Mouse (Mus musculus): Measurements from ENCODE around the gene Gng11. TPM values are rescaled to one million over a fixed set of nuclear protein-coding genes. Genes with fewer than 3 reads are reported as not detected.

The Gng11 gene
- 7.9 and 11.4 TPM in 2 replicates for total RNA-seq (2014; rRNA removed)
- polyA plus RNA-seq (2015; fragmentation: Nextera tagmentation; extraction: Ambion mirVana), result 31.0 and 33.7 TPM in 2 replicates

- Histone ChIP-seq H3K4me3 (ENCODE audit: low read length) (peak within 1 kb of the TSS; percentile 39), H3K36me3 (ENCODE audit: insufficient read depth, low read length) (no peaks in the 10 kb centered on the region), H3K27me3 (ENCODE audit: insufficient read depth, low read length) (no peaks in the 10 kb centered on the region), H3K9me3 (ENCODE audit: low read length) (no peaks in the 10 kb centered on the region), H3K27ac (peak within 1 kb of the TSS; percentile 67), H3K4me2 (ENCODE audit: low read depth, low read length) (peak within 1 kb of the TSS; percentile 57), H3K9ac (replicated peaks; ENCODE audit: low read length) (peak within 1 kb of the TSS; percentile 44), H3K4me1 (ENCODE audit: insufficient read depth, low read length) (0 out of 2 replicates have a peak, but pooled peaks cover 4% of the 10 kb centered on the region)
- ATAC-seq (peak; percentile 80), DNase-seq (ENCODE audit: low spot score) (peak; percentile 41)
- no peak for TF ChIP-seq CTCF (IDR thresholded peaks at IDR 0.05; ENCODE audit: low read depth)
- WGBS, result 3% methylated on average over 19 of the region's 19 CpGs
Measured at GRCm38 (mm10) chr6:4003890-4004306, at the start of gene Gng11. Gene Gng11, plus strand, starts transcription at chr6:4003904.

GRCm38 (mm10) chr6:3954969-3955368, 48.7 kb upstream of the Gng11 start:
- ATAC-seq (no peak), DNase-seq (ENCODE audit: low spot score) (no peak)
- 44% methylated on average over 4 of the region's 4 CpGs for WGBS
- Histone ChIP-seq H3K36me3 (ENCODE audit: insufficient read depth, low read length) (no peaks in the 10 kb centered on the region), H3K9ac (replicated peaks; ENCODE audit: low read length) (no peak overlapping the region), H3K4me2 (ENCODE audit: low read depth, low read length) (no peak overlapping the region), H3K27me3 (ENCODE audit: insufficient read depth, low read length) (no peaks in the 10 kb centered on the region), H3K27ac (no peak overlapping the region), H3K9me3 (ENCODE audit: low read length) (no peaks in the 10 kb centered on the region), H3K4me3 (ENCODE audit: low read length) (no peak overlapping the region), H3K4me1 (ENCODE audit: insufficient read depth, low read length) (no peaks in the 10 kb centered on the region)
- no peak for TF ChIP-seq CTCF (IDR thresholded peaks at IDR 0.05; ENCODE audit: low read depth)

GRCm38 (mm10) chr6:3967676-3968626, 35.8 kb upstream of the Gng11 start:
- no peak overlapping the region for H3K27ac ChIP-seq
- no peak overlapping the region for H3K4me3 ChIP-seq (ENCODE audit: low read length)
- TF ChIP-seq CTCF (IDR thresholded peaks at IDR 0.05; ENCODE audit: low read depth), result no peak
- H3K36me3 ChIP-seq (ENCODE audit: insufficient read depth, low read length), result no peaks in the 10 kb centered on the region
- ATAC-seq (no peak), DNase-seq (ENCODE audit: low spot score) (peak; percentile 5)
- H3K4me1 ChIP-seq (ENCODE audit: insufficient read depth, low read length), result no peaks in the 10 kb centered on the region
- H3K9me3 ChIP-seq (ENCODE audit: low read length), result no peaks in the 10 kb centered on the region
- H3K27me3 ChIP-seq (ENCODE audit: insufficient read depth, low read length), result no peaks in the 10 kb centered on the region
- no peak overlapping the region for H3K9ac ChIP-seq (replicated peaks; ENCODE audit: low read length)
- WGBS, result 31% methylated on average over 31 of the region's 31 CpGs
- peak overlapping the region; percentile 47 for H3K4me2 ChIP-seq (ENCODE audit: low read depth, low read length)

- Histone ChIP-seq H3K27ac (no peak overlapping the region), H3K9me3 (ENCODE audit: low read length) (no peaks in the 10 kb centered on the region), H3K36me3 (ENCODE audit: insufficient read depth, low read length) (no peaks in the 10 kb centered on the region), H3K4me1 (ENCODE audit: insufficient read depth, low read length) (no peaks in the 10 kb centered on the region), H3K4me3 (ENCODE audit: low read length) (no peak overlapping the region), H3K27me3 (ENCODE audit: insufficient read depth, low read length) (no peaks in the 10 kb centered on the region), H3K4me2 (ENCODE audit: low read depth, low read length) (no peak overlapping the region), H3K9ac (replicated peaks; ENCODE audit: low read length) (no peak overlapping the region)
- ATAC-seq, result no peak
- TF ChIP-seq CTCF (IDR thresholded peaks at IDR 0.05; ENCODE audit: low read depth), result no peak
- DNase-seq (ENCODE audit: low spot score), result no peak
- 71% methylated on average over 1 of the region's 1 CpGs for WGBS
Measured at GRCm38 (mm10) chr6:3973679-3974078, 30.0 kb upstream of the Gng11 start.

GRCm38 (mm10) chr6:3982661-3983284, 20.9 kb upstream of the Gng11 start:
- no peak for TF ChIP-seq CTCF (IDR thresholded peaks at IDR 0.05; ENCODE audit: low read depth)
- ATAC-seq (no peak), DNase-seq (ENCODE audit: low spot score) (no peak)
- no peaks in the 10 kb centered on the region for H3K9me3 ChIP-seq (ENCODE audit: low read length)
- WGBS, result 87% methylated on average over 5 of the region's 5 CpGs
- H3K27me3 ChIP-seq (ENCODE audit: insufficient read depth, low read length), result no peaks in the 10 kb centered on the region
- no peaks in the 10 kb centered on the region for H3K36me3 ChIP-seq (ENCODE audit: insufficient read depth, low read length)
- no peak overlapping the region for H3K27ac ChIP-seq
- no peak overlapping the region for H3K4me2 ChIP-seq (ENCODE audit: low read depth, low read length)
- no peaks in the 10 kb centered on the region for H3K4me1 ChIP-seq (ENCODE audit: insufficient read depth, low read length)
- no peak overlapping the region for H3K4me3 ChIP-seq (ENCODE audit: low read length)
- H3K9ac ChIP-seq (replicated peaks; ENCODE audit: low read length), result no peak overlapping the region

GRCm38 (mm10) chr6:3988750-3989149, 15.0 kb upstream of the Gng11 start, which contains the start of gene Tfpi2:
Gene Tfpi2, minus strand, starts transcription at chr6:3988919.
- no peaks in the 10 kb centered on the region for H3K36me3 ChIP-seq (ENCODE audit: insufficient read depth, low read length)
- 88% methylated on average over 3 of the region's 3 CpGs for WGBS
- H3K4me3 ChIP-seq (ENCODE audit: low read length), result no peak within 1 kb of the TSS
- H3K4me1 ChIP-seq (ENCODE audit: insufficient read depth, low read length), result no peaks in the 10 kb centered on the region
- H3K9ac ChIP-seq (replicated peaks; ENCODE audit: low read length), result no peak within 1 kb of the TSS
- no peak within 1 kb of the TSS for H3K27ac ChIP-seq
- no peak for TF ChIP-seq CTCF (IDR thresholded peaks at IDR 0.05; ENCODE audit: low read depth)
- no peak for DNase-seq (ENCODE audit: low spot score)
- no peaks in the 10 kb centered on the region for H3K27me3 ChIP-seq (ENCODE audit: insufficient read depth, low read length)
- no peak for ATAC-seq
- no peak within 1 kb of the TSS for H3K4me2 ChIP-seq (ENCODE audit: low read depth, low read length)
- H3K9me3 ChIP-seq (ENCODE audit: low read length), result no peaks in the 10 kb centered on the region

Data from hindbrain, postnatal 0 days (tissue).